Mouse (Mus musculus): ENCODE results near the gene Lrrn4. TPM values are rescaled to one million over a fixed set of nuclear protein-coding genes. Genes with fewer than 3 reads are reported as not detected.

Gene Lrrn4
- total and polyA plus RNA-seq, 2 experiments: 0.37 to 0.61 TPM

DNA sequence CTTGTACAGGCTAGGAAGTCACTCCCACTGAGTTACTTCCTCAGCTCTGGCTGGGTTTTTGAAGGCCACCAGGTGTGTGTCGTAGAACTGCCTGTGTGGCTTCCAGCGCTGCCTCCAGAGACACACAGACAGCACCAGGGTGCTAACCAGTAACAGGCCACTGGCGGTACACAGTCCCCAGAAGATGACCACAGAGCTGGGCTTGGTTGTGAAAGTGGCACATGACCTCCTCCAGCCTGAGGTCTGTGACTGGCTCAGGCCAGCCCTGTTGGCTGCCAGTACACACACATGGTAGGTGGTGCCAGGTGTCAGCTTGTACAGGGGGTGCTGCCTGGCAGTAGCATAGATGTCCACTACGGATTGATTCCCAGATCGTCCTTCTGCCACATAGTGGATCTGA, 11.0 kb downstream of the Lrrn4 start:
- Histone ChIP-seq H3K79me2 (ENCODE audit: control insufficient read depth, insufficient read depth, low read length) (no peaks in the 10 kb centered on the region), H3K36me3 (ENCODE audit: control insufficient read depth, insufficient read depth, low read length) (peaks cover 15% of the 10 kb centered on the region)
- 23% methylated on average over 5 of the region's 5 CpGs for WGBS

DNA sequence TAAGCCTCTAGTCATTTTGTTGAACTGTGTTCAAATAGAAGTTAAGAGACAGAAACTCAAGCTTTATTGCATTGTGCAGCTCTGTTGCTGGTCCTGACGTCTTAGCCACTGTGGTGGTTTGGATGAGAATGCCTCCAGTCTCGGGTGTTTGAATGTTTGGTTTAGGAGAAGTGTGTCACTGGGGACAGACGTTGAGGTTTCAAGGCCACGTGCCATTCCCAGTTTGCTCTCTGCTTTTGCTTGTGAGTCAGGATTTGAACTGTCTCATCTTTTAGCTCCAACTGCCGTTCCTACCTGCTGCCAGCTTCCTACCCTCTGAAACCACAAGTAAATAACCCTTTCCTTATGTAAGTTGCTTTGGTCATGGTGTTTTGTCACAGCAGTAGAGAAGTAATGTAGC, 13.2 kb downstream of the Lrrn4 start:
- Histone ChIP-seq H3K36me3 (ENCODE audit: control insufficient read depth, insufficient read depth, low read length) (peaks cover 23% of the 10 kb centered on the region), H3K79me2 (ENCODE audit: control insufficient read depth, insufficient read depth, low read length) (no peaks in the 10 kb centered on the region), H3K4me3 (ENCODE audit: insufficient read depth, low read depth, low read length) (no peak overlapping the region), H3K9ac (ENCODE audit: low read depth, low read length) (no peak overlapping the region), H3K27ac (replicated peaks; ENCODE audit: insufficient read depth, low read depth, low read length) (no peak overlapping the region), H3K27me3 (ENCODE audit: control insufficient read depth, insufficient read depth, low read length) (no peaks in the 10 kb centered on the region), H3K4me1 (ENCODE audit: control insufficient read depth, insufficient read depth, low read length) (peaks cover 4% of the 10 kb centered on the region; the same call in 1 of the 2 replicates)
- peak; percentile 16 for DNase-seq (ENCODE audit: extremely low read depth, low read depth, low spot score)
- 38% methylated on average over 5 of the region's 5 CpGs for WGBS
- TF ChIP-seq CTCF (IDR thresholded peaks at IDR 0.05; ENCODE audit: low read depth, low read length) (no peak), POLR2A (IDR thresholded peaks at IDR 0.05; ENCODE audit: extremely low read depth, insufficient read depth, low read length) (no peak)

More for the DNA sequence above, 11.0 kb downstream of the Lrrn4 start:
- Histone ChIP-seq H3K4me1 (ENCODE audit: control insufficient read depth, insufficient read depth, low read length) (peaks cover 2% of the 10 kb centered on the region; the same call in 1 of the 2 replicates), H3K27ac (replicated peaks; ENCODE audit: insufficient read depth, low read depth, low read length) (peak overlapping the region; percentile 37), H3K9ac (ENCODE audit: low read depth, low read length) (no peak overlapping the region), H3K4me3 (ENCODE audit: insufficient read depth, low read depth, low read length) (no peak overlapping the region), H3K27me3 (ENCODE audit: control insufficient read depth, insufficient read depth, low read length) (no peaks in the 10 kb centered on the region)
- DNase-seq (ENCODE audit: extremely low read depth, low read depth, low spot score): peak; percentile 93
- TF ChIP-seq POLR2A (IDR thresholded peaks at IDR 0.05; ENCODE audit: extremely low read depth, insufficient read depth, low read length): no peak
- no peak for TF ChIP-seq CTCF (IDR thresholded peaks at IDR 0.05; ENCODE audit: low read depth, low read length)

DNA sequence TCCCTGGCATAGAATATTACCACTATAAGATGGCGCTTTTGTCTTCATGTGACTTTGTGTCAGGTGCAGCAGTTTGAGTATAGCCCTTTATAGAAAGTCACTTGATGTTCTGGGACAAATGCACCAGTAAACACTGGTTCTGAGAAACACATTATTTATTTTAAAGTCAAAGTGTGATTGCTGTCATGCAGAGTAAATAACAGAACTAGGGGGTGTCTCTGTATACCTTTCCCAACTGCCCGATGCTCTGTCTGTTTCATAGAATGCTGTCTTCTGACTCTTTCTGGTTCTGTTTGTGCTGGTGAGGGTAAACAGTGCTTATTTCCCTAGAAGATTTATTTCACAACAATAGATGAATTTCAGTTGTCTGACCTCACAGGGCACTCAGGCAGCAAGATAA, 17.4 kb downstream of the Lrrn4 start:
- Histone ChIP-seq H3K9ac (ENCODE audit: low read depth, low read length) (no peak overlapping the region), H3K27me3 (ENCODE audit: control insufficient read depth, insufficient read depth, low read length) (no peaks in the 10 kb centered on the region), H3K79me2 (ENCODE audit: control insufficient read depth, insufficient read depth, low read length) (peaks cover 6% of the 10 kb centered on the region; the same call in 1 of the 2 replicates), H3K4me1 (ENCODE audit: control insufficient read depth, insufficient read depth, low read length) (peaks cover 6% of the 10 kb centered on the region; the same call in 1 of the 2 replicates), H3K27ac (replicated peaks; ENCODE audit: insufficient read depth, low read depth, low read length) (no peak overlapping the region), H3K36me3 (ENCODE audit: control insufficient read depth, insufficient read depth, low read length) (peaks cover 38% of the 10 kb centered on the region), H3K4me3 (ENCODE audit: insufficient read depth, low read depth, low read length) (no peak overlapping the region)
- no peak for TF ChIP-seq CTCF (IDR thresholded peaks at IDR 0.05; ENCODE audit: low read depth, low read length)
- 60% methylated on average over 2 of the region's 2 CpGs for WGBS
- peak; percentile 30 for DNase-seq (ENCODE audit: extremely low read depth, low read depth, low spot score)

DNA sequence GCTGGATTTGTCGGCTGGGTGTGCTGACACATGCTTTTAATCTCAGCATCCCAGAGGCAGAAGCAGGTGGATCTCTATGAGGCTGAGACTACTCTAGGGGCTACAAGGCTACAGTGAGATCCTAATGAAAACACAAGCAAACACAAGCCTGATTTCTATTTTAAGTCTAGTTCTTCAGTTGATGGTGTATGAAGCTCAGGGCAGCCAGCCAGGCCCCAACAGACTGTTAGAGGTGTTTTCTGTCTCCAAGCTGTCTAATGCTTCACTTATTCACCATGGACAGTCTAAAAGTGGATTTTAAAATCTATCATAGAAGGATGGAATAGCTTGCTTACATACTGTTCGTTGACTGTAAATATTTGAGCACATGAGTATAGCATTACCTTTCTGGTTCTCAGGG, 19.2 kb downstream of the Lrrn4 start:
- no peak overlapping the region for H3K9ac ChIP-seq (ENCODE audit: low read depth, low read length)
- 93% methylated on average over 2 of the region's 2 CpGs for WGBS
- TF ChIP-seq POLR2A (IDR thresholded peaks at IDR 0.05; ENCODE audit: extremely low read depth, insufficient read depth, low read length) (no peak), CTCF (IDR thresholded peaks at IDR 0.05; ENCODE audit: low read depth, low read length) (no peak)
- H3K36me3 ChIP-seq (ENCODE audit: control insufficient read depth, insufficient read depth, low read length): peaks cover 35% of the 10 kb centered on the region
- H3K4me1 ChIP-seq (ENCODE audit: control insufficient read depth, insufficient read depth, low read length): peaks cover 6% of the 10 kb centered on the region; the same call in 1 of the 2 replicates
- H3K27ac ChIP-seq (replicated peaks; ENCODE audit: insufficient read depth, low read depth, low read length): no peak overlapping the region
- H3K27me3 ChIP-seq (ENCODE audit: control insufficient read depth, insufficient read depth, low read length): no peaks in the 10 kb centered on the region
- H3K79me2 ChIP-seq (ENCODE audit: control insufficient read depth, insufficient read depth, low read length): peaks cover 11% of the 10 kb centered on the region; the same call in 1 of the 2 replicates
- no peak overlapping the region for H3K4me3 ChIP-seq (ENCODE audit: insufficient read depth, low read depth, low read length)
- DNase-seq (ENCODE audit: extremely low read depth, low read depth, low spot score): no peak

DNA sequence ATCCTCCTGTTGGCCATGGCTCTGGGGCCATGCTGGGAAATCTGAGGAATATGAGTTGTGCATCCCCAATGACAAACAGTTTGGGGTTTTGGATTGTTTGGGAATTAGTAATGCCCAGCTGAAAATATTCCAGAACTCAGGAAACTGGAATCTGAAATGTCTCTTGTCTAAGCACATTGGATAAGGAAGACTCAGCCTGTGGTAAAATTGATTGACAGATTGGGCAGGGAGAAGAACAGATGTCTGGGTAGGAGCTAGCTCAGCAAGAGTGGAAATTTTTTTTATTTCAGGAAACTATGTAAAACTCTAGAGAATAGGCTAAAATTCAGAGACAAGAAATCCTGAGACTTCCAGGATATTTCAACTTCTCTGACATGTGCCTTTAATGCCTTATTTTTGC, 20.3 kb downstream of the Lrrn4 start:
- no peak for DNase-seq (ENCODE audit: extremely low read depth, low read depth, low spot score)

DNA sequence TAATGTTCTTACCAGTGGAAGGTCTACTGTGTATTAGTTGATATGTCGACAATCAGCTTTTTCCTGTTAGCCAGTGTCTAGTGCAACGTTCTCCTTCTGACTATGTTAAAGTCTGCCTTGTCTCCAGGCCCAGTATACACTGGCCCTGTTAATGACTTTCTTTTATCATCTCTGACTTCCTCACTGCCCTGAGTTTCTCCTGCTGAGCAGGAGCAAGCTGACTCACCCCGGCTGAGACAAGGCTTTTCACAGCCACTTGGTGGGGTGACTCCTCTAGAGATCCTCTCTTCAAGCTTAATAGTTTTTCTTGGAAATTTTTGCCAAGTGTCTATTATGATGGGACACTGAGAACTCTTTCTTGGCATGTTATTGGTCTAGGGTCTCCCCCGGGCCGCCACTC, 24.4 kb downstream of the Lrrn4 start:
- WGBS: 81% methylated on average over 5 of the region's 5 CpGs
- H3K79me2 ChIP-seq (ENCODE audit: control insufficient read depth, insufficient read depth, low read length): peaks cover 21% of the 10 kb centered on the region; the same call in 1 of the 2 replicates
- no peak for DNase-seq (ENCODE audit: extremely low read depth, low read depth, low spot score)
- H3K9ac ChIP-seq (ENCODE audit: low read depth, low read length): no peak overlapping the region
- peaks cover 19% of the 10 kb centered on the region for H3K36me3 ChIP-seq (ENCODE audit: control insufficient read depth, insufficient read depth, low read length)
- H3K4me3 ChIP-seq (ENCODE audit: insufficient read depth, low read depth, low read length): no peak overlapping the region
- TF ChIP-seq CTCF (IDR thresholded peaks at IDR 0.05; ENCODE audit: low read depth, low read length) (no peak), POLR2A (IDR thresholded peaks at IDR 0.05; ENCODE audit: extremely low read depth, insufficient read depth, low read length) (no peak)
- H3K27me3 ChIP-seq (ENCODE audit: control insufficient read depth, insufficient read depth, low read length): no peaks in the 10 kb centered on the region
- H3K4me1 ChIP-seq (ENCODE audit: control insufficient read depth, insufficient read depth, low read length): peaks cover 9% of the 10 kb centered on the region; the same call in 1 of the 2 replicates
- no peak overlapping the region for H3K27ac ChIP-seq (replicated peaks; ENCODE audit: insufficient read depth, low read depth, low read length)

More for the DNA sequence above, 20.3 kb downstream of the Lrrn4 start:
- Histone ChIP-seq H3K4me1 (ENCODE audit: control insufficient read depth, insufficient read depth, low read length) (peaks cover 6% of the 10 kb centered on the region; the same call in 1 of the 2 replicates), H3K4me3 (ENCODE audit: insufficient read depth, low read depth, low read length) (no peak overlapping the region), H3K27me3 (ENCODE audit: control insufficient read depth, insufficient read depth, low read length) (no peaks in the 10 kb centered on the region), H3K36me3 (ENCODE audit: control insufficient read depth, insufficient read depth, low read length) (peaks cover 32% of the 10 kb centered on the region), H3K27ac (replicated peaks; ENCODE audit: insufficient read depth, low read depth, low read length) (no peak overlapping the region), H3K9ac (ENCODE audit: low read depth, low read length) (no peak overlapping the region), H3K79me2 (ENCODE audit: control insufficient read depth, insufficient read depth, low read length) (peaks cover 14% of the 10 kb centered on the region; the same call in 1 of the 2 replicates)
- TF ChIP-seq POLR2A (IDR thresholded peaks at IDR 0.05; ENCODE audit: extremely low read depth, insufficient read depth, low read length) (no peak), CTCF (IDR thresholded peaks at IDR 0.05; ENCODE audit: low read depth, low read length) (no peak)
